Mouse (Mus musculus) liver, embryonic 14.5 days (tissue): Measurements from ENCODE around the gene Map2k3. TPM values are rescaled to one million over a fixed set of nuclear protein-coding genes. Genes with fewer than 3 reads are reported as not detected.

Experiments used
- ATAC-seq: fragments of 200-750 bp; cut with Nextera tagmentation; 2 replicates; pipeline ENCODE4 v1.8.0; 2017; ENCODE audit warnings: moderate number of reproducible peaks, mild to moderate bottlenecking, moderate library complexity; ENCODE audit not compliant: insufficient read depth
- DNase-seq, 3 experiments: peaks; one replicate each; pipeline ENCODE4 v3.0.0-alpha.2; 2012 to 2013; ENCODE audit warnings: low read depth in 3 of 3, low spot score in 3 of 3
- H3K27ac ChIP-seq: fragments of 300-500 bp; sonication (generic); 2 replicates; pipeline ENCODE4 v1.5.1; 2014; ENCODE audit warnings: moderate library complexity, mild to moderate bottlenecking, control low read depth, inconsistent platforms
- H3K27me3 ChIP-seq: fragments of 300-500 bp; sonication (generic); 2 replicates; pipeline ENCODE4 v1.6.1; 2014; ENCODE audit warnings: mild to moderate bottlenecking, low read length, moderate library complexity; ENCODE audit not compliant: control insufficient read depth, insufficient read depth
- H3K36me3 ChIP-seq: fragments of 300-500 bp; sonication (generic); replicated peaks from 2 replicates; pipeline ENCODE4 v1.6.1; 2014; ENCODE audit warnings: low read depth; ENCODE audit not compliant: control insufficient read depth, insufficient read depth
- H3K4me1 ChIP-seq, 2 experiments: fragments of 200-500 bp in 1 of 2; fragments of 300-500 bp in 1 of 2; sonication (generic) in 1 of 2; replicated peaks; 2 replicates each; pipeline ENCODE4 v1.6.1; 2012 to 2014; ENCODE audit warnings: antibody characterized with exemption in 1 of 2, inconsistent platforms in 1 of 2, low read length in 1 of 2; ENCODE audit not compliant: control insufficient read depth in 2 of 2, insufficient read depth in 2 of 2
- H3K4me2 ChIP-seq: fragments of 300-500 bp; sonication (generic); 2 replicates; pipeline ENCODE4 v1.6.1; 2014; ENCODE audit warnings: low read depth, mild to moderate bottlenecking, control low read depth, moderate library complexity
- H3K4me3 ChIP-seq, 2 experiments: fragments of 200-500 bp in 1 of 2; fragments of 300-500 bp in 1 of 2; sonication (generic) in 1 of 2; 2 replicates each; pipeline ENCODE4 v1.5.1; 2012 to 2014; ENCODE audit warnings: low read depth in 2 of 2, low read length in 2 of 2, mild to moderate bottlenecking in 2 of 2, control low read depth in 1 of 2, inconsistent platforms in 1 of 2, moderate library complexity in 1 of 2; ENCODE audit not compliant: insufficient read depth in 1 of 2
- H3K9ac ChIP-seq: fragments of 300-500 bp; sonication (generic); replicated peaks from 2 replicates; pipeline ENCODE4 v1.6.1; 2014; ENCODE audit warnings: mild to moderate bottlenecking, control low read depth, moderate library complexity
- H3K9me3 ChIP-seq: fragments of 300-500 bp; sonication (generic); 2 replicates; pipeline ENCODE4 v1.6.1; 2016; ENCODE audit warnings: low read length, mixed read lengths; ENCODE audit not compliant: control insufficient read depth
- CTCF ChIP-seq: IDR thresholded peaks from 2 replicates; pipeline ENCODE4 v1.5.1; 2016; ENCODE audit warnings: antibody characterized with exemption, low read depth, control low read depth
- EP300 ChIP-seq: IDR thresholded peaks from 2 replicates; pipeline ENCODE4 v1.6.1; 2016; ENCODE audit warnings: antibody characterized with exemption, low read depth
- WGBS: fragments of 180-500 bp; shearing (Covaris S2); extraction: QIAGEN DNeasy Blood & Tissue Kit; methylation state at CpG from one replicate; pipeline ENCODE4 v1.1.7; 2014; ENCODE audit not compliant: insufficient replicate concordance; 5-methylcytosine and 5-hydroxymethylcytosine counted together
- polyA plus RNA-seq, 2 experiments: library from polyadenylated mRNA; depleted of rRNA in 1 of 2; stranded (reverse) in 1 of 2; unstranded in 1 of 2; fragments of >200 nt; fragmentation: Nextera tagmentation in 1 of 2; extraction: Ambion mirVana in 1 of 2; gene quantifications; 2 replicates each; pipeline versions ENCODE4 v1.2.1 to v1.2.3; 2012 to 2014

Gene Map2k3
- polyA plus RNA-seq, 2 experiments, result 44.7 to 100 TPM

DNA sequence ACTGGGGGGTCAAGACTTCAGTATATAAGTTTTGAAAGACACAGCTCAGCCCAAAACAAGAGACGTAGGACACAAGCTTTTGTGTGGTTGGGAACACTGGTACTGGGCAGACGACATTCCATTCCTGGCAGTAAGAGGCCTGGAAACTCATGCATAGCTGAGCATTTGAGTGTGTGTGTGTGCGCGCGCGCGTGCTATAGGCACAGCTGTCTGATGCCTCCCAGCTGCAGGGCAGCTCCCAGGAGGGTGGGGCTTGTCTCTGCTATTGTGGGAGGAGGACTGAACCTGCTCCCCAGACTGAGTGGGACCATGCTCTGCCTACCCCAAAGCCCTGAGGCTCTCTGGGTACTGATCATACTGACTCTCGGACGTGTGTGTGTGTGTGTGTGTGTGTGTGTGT lies 9.5 kb downstream of the Map2k3 start:
- Histone ChIP-seq H3K9ac (peak overlapping the region; percentile 43), H3K27ac (peak overlapping the region; percentile 76), H3K4me1 (peaks cover 44 to 51% of the 10 kb centered on the region in 2 experiments), H3K9me3 (no peaks in the 10 kb centered on the region), H3K4me2 (peak overlapping the region; percentile 79), H3K4me3 (peak overlapping the region in 1 of 2 experiments; percentile 42; a peak in 1 of 4 replicates), H3K27me3 (no peaks in the 10 kb centered on the region), H3K36me3 (peaks cover 61% of the 10 kb centered on the region)
- ATAC-seq, result peak; percentile 70
- DNase-seq, result no peak
- TF ChIP-seq EP300, result no peak
- peak; percentile 18; the same call in 1 of the 2 replicates for TF ChIP-seq CTCF
- WGBS, result 60% methylated on average over 9 of the region's 9 CpGs

GRCm38 (mm10) chr11:60942263-60943015 lies 10.6 kb downstream of the Map2k3 start:
- TF ChIP-seq CTCF (no peak), EP300 (no peak)
- peak overlapping the region; percentile 54 for H3K9ac ChIP-seq
- peak in 2 of 3 experiments; percentile 48 to 55 for DNase-seq
- H3K27ac ChIP-seq, result peak overlapping the region; percentile 76
- peak overlapping the region; percentile 79 for H3K4me2 ChIP-seq
- H3K4me1 ChIP-seq, result peaks cover 34 to 40% of the 10 kb centered on the region in 2 experiments
- ATAC-seq, result peak; percentile 88
- peaks cover 72% of the 10 kb centered on the region for H3K36me3 ChIP-seq
- H3K9me3 ChIP-seq, result no peaks in the 10 kb centered on the region
- WGBS, result 53% methylated on average over 9 of the region's 9 CpGs
- H3K4me3 ChIP-seq, result peak overlapping the region; percentile 42 to 46
- H3K27me3 ChIP-seq, result no peaks in the 10 kb centered on the region

DNA sequence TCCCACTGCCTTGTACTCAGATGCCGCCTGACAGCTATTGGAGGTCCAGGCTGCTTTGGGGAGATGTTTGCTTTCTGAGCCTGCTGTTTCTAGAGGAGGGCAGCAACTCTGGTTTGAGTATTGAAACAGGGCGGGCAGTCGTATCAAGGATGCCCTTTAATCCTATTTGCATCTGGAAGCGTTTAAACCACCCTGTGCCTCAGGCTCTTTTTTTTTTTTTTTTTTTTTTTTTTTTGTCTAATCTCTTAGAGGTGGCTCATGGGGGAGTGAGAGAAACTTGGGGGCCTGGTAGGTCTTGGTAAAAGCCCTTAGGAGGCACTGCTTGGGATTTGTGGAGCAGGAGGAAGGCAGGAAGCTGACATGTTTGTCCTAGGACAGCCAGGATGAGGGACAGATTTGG lies 13.2 kb downstream of the Map2k3 start:
- 81% methylated on average over 4 of the region's 4 CpGs for WGBS

DNA sequence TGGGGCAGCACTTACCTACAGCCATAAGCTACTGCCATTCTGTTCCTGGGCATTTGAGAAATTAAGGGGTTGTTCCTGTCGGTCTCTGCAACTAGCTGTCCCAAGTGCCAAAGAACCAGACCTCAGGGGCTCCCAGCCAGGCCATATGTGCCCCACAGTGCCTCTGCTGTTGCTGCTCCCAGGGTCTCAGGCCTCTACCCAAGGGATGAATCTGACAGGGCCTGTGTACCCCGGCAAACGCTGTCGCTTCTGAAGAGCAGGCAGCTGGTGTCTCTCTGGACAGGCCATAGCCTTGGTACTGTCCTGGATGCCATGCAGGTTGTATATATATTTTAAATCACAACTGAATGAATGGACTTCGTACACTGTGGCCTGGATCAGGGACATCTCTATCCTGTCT lies 20.1 kb downstream of the Map2k3 start:
- Histone ChIP-seq H3K4me1 (0 out of 4 replicates have a peak, but pooled peaks cover 0 to 1% of the 10 kb centered on the region in 2 experiments), H3K9ac (no peak overlapping the region), H3K36me3 (peaks cover 62% of the 10 kb centered on the region), H3K4me2 (no peak overlapping the region), H3K27me3 (no peaks in the 10 kb centered on the region), H3K27ac (no peak overlapping the region), H3K9me3 (no peaks in the 10 kb centered on the region), H3K4me3 (no peak overlapping the region)
- ATAC-seq, result no peak
- no peak for DNase-seq
- 88% methylated on average over 5 of the region's 5 CpGs for WGBS
- TF ChIP-seq CTCF (no peak), EP300 (no peak)

More for the DNA sequence above, 13.2 kb downstream of the Map2k3 start:
- H3K9me3 ChIP-seq, result no peaks in the 10 kb centered on the region
- peaks cover 24 to 30% of the 10 kb centered on the region in 2 experiments for H3K4me1 ChIP-seq
- H3K27me3 ChIP-seq, result no peaks in the 10 kb centered on the region
- H3K9ac ChIP-seq, result no peak overlapping the region
- TF ChIP-seq CTCF, result no peak
- no peak for TF ChIP-seq EP300
- peaks cover 83% of the 10 kb centered on the region for H3K36me3 ChIP-seq
- no peak overlapping the region for H3K27ac ChIP-seq
- no peak overlapping the region for H3K4me3 ChIP-seq
- H3K4me2 ChIP-seq, result no peak overlapping the region
- DNase-seq (no peak), ATAC-seq (no peak)

DNA sequence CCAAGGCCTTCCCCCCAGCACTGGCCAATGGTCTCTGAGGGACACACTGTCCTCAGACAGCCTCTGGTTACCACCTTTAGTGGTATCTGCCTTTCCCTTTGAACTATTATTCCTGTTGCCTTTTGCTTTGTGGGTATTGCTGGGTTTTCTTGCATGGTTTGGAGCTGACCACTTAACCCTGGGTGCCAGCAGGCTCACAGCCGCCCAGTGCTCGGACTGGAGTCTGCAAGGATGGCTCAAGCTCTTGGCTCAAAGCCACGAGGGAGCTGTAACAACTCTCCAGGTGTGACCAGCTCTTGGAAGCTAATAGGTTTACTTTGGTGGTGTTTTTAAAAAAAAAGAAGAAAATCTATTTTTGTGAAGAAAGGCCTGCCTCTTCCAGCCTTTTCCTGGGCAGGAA lies 20.5 kb downstream of the Map2k3 start:
- Histone ChIP-seq H3K27ac (no peak overlapping the region), H3K4me3 (no peak overlapping the region), H3K9me3 (no peaks in the 10 kb centered on the region), H3K27me3 (no peaks in the 10 kb centered on the region), H3K36me3 (peaks cover 57% of the 10 kb centered on the region), H3K9ac (no peak overlapping the region), H3K4me1 (0 out of 4 replicates have a peak, but pooled peaks cover 0 to 1% of the 10 kb centered on the region in 2 experiments), H3K4me2 (no peak overlapping the region)
- DNase-seq (no peak), ATAC-seq (no peak)
- TF ChIP-seq EP300 (no peak), CTCF (no peak)
- WGBS, result 80% methylated on average over 3 of the region's 3 CpGs
